Mouse (Mus musculus): ENCODE results near the gene Siah3. TPM values are rescaled to one million over a fixed set of nuclear protein-coding genes. Genes with fewer than 3 reads are reported as not detected.
A peak's percentile ranks its signal among the peaks of the same experiment; 100 is the strongest.

The Siah3 gene
- total and polyA plus RNA-seq, 2 experiments: not detected

GRCm38 (mm10) chr14:75459991-75460390 lies 4.2 kb downstream of the Siah3 start:
- H3K36me3 ChIP-seq (ENCODE audit: control insufficient read depth, insufficient read depth, low read length): no peaks in the 10 kb centered on the region
- 70% methylated on average over 3 of the region's 3 CpGs for WGBS
- no peak overlapping the region for H3K27ac ChIP-seq (replicated peaks; ENCODE audit: insufficient read depth, low read depth, low read length)
- H3K27me3 ChIP-seq (ENCODE audit: control insufficient read depth, insufficient read depth, low read length): 0 out of 2 replicates have a peak, but pooled peaks cover 6% of the 10 kb centered on the region
- no peak overlapping the region for H3K4me3 ChIP-seq (ENCODE audit: insufficient read depth, low read depth, low read length)
- TF ChIP-seq POLR2A (IDR thresholded peaks at IDR 0.05; ENCODE audit: extremely low read depth, insufficient read depth, low read length) (no peak), CTCF (IDR thresholded peaks at IDR 0.05; ENCODE audit: low read depth, low read length) (no peak)
- no peak for DNase-seq (ENCODE audit: extremely low read depth, low read depth, low spot score)
- no peak overlapping the region for H3K9ac ChIP-seq (ENCODE audit: low read depth, low read length)
- H3K79me2 ChIP-seq (ENCODE audit: control insufficient read depth, insufficient read depth, low read length): no peaks in the 10 kb centered on the region
- H3K4me1 ChIP-seq (ENCODE audit: control insufficient read depth, insufficient read depth, low read length): peaks cover 5% of the 10 kb centered on the region

DNA sequence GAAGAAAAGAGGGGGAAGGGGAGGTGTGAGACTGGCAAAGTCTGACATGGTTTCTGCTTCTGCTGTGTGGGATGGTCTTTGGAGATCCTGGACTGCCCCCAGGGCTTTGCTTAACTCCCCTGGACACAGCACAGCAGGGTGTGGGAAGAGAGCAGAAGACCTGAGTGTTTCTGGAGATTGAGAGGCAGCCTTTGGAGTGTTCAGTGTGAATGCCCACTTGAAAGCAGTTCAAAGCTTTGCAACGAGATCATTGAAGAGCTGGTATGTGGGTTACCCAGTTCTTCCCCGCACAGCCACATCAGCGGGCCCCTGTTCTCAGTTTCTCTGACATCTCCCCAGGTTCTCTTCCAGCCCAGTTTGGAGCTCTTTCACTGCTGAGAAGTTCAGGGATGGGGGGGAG lies 4.7 kb downstream of the Siah3 start:
- no peak for DNase-seq (ENCODE audit: extremely low read depth, low read depth, low spot score)
- Histone ChIP-seq H3K9ac (ENCODE audit: low read depth, low read length) (no peak overlapping the region), H3K27me3 (ENCODE audit: control insufficient read depth, insufficient read depth, low read length) (0 out of 2 replicates have a peak, but pooled peaks cover 6% of the 10 kb centered on the region), H3K4me3 (ENCODE audit: insufficient read depth, low read depth, low read length) (no peak overlapping the region), H3K27ac (replicated peaks; ENCODE audit: insufficient read depth, low read depth, low read length) (no peak overlapping the region), H3K4me1 (ENCODE audit: control insufficient read depth, insufficient read depth, low read length) (peaks cover 5% of the 10 kb centered on the region), H3K79me2 (ENCODE audit: control insufficient read depth, insufficient read depth, low read length) (no peaks in the 10 kb centered on the region), H3K36me3 (ENCODE audit: control insufficient read depth, insufficient read depth, low read length) (no peaks in the 10 kb centered on the region)
- no peak for TF ChIP-seq POLR2A (IDR thresholded peaks at IDR 0.05; ENCODE audit: extremely low read depth, insufficient read depth, low read length)
- no peak for TF ChIP-seq CTCF (IDR thresholded peaks at IDR 0.05; ENCODE audit: low read depth, low read length)
- 76% methylated on average over 3 of the region's 3 CpGs for WGBS

GRCm38 (mm10) chr14:75461770-75462169 lies 6.0 kb downstream of the Siah3 start:
- 0 out of 2 replicates have a peak, but pooled peaks cover 6% of the 10 kb centered on the region for H3K27me3 ChIP-seq (ENCODE audit: control insufficient read depth, insufficient read depth, low read length)
- 50% methylated on average over 4 of the region's 4 CpGs for WGBS
- H3K36me3 ChIP-seq (ENCODE audit: control insufficient read depth, insufficient read depth, low read length): no peaks in the 10 kb centered on the region
- TF ChIP-seq POLR2A (IDR thresholded peaks at IDR 0.05; ENCODE audit: extremely low read depth, insufficient read depth, low read length) (no peak), CTCF (IDR thresholded peaks at IDR 0.05; ENCODE audit: low read depth, low read length) (no peak)
- no peak overlapping the region for H3K27ac ChIP-seq (replicated peaks; ENCODE audit: insufficient read depth, low read depth, low read length)
- no peak overlapping the region for H3K9ac ChIP-seq (ENCODE audit: low read depth, low read length)
- no peaks in the 10 kb centered on the region for H3K79me2 ChIP-seq (ENCODE audit: control insufficient read depth, insufficient read depth, low read length)
- H3K4me1 ChIP-seq (ENCODE audit: control insufficient read depth, insufficient read depth, low read length): peaks cover 5% of the 10 kb centered on the region
- no peak overlapping the region for H3K4me3 ChIP-seq (ENCODE audit: insufficient read depth, low read depth, low read length)
- DNase-seq (ENCODE audit: extremely low read depth, low read depth, low spot score): peak; percentile 19

- Histone ChIP-seq H3K36me3 (ENCODE audit: control insufficient read depth, insufficient read depth, low read length) (no peaks in the 10 kb centered on the region), H3K4me1 (ENCODE audit: control insufficient read depth, insufficient read depth, low read length) (peaks cover 2% of the 10 kb centered on the region; the same call in 1 of the 2 replicates), H3K27me3 (ENCODE audit: control insufficient read depth, insufficient read depth, low read length) (no peaks in the 10 kb centered on the region), H3K4me3 (ENCODE audit: insufficient read depth, low read depth, low read length) (no peak overlapping the region), H3K27ac (replicated peaks; ENCODE audit: insufficient read depth, low read depth, low read length) (no peak overlapping the region), H3K9ac (ENCODE audit: low read depth, low read length) (no peak overlapping the region), H3K79me2 (ENCODE audit: control insufficient read depth, insufficient read depth, low read length) (no peaks in the 10 kb centered on the region)
- WGBS: 85% methylated on average over 4 of the region's 4 CpGs
- DNase-seq (ENCODE audit: extremely low read depth, low read depth, low spot score): no peak
- TF ChIP-seq POLR2A (IDR thresholded peaks at IDR 0.05; ENCODE audit: extremely low read depth, insufficient read depth, low read length): no peak
- TF ChIP-seq CTCF (IDR thresholded peaks at IDR 0.05; ENCODE audit: low read depth, low read length): no peak
Measured at GRCm38 (mm10) chr14:75463171-75463570, 7.4 kb downstream of the Siah3 start.

DNA sequence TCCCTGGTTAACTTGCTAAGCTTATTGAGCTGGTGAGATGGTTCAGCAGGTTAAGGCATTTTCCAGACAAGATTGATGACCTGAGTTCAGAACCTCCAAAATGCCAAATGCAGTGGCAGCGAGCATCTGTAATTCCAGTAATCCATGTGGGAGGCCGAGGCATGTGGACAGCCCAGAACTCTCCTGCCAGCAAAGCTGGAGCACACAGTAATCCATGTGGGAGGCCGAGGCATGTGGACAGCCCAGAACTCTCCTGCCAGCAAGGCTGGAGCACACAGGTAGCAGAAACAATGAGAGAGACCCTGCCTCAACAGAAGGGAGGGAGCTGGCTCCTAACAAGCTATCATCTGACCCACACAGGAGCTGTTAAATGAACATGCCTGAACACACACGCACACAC lies 13.2 kb downstream of the Siah3 start:
- no peaks in the 10 kb centered on the region for H3K36me3 ChIP-seq (ENCODE audit: control insufficient read depth, insufficient read depth, low read length)
- no peak overlapping the region for H3K27ac ChIP-seq (replicated peaks; ENCODE audit: insufficient read depth, low read depth, low read length)
- TF ChIP-seq POLR2A (IDR thresholded peaks at IDR 0.05; ENCODE audit: extremely low read depth, insufficient read depth, low read length) (no peak), CTCF (IDR thresholded peaks at IDR 0.05; ENCODE audit: low read depth, low read length) (no peak)
- no peaks in the 10 kb centered on the region for H3K4me1 ChIP-seq (ENCODE audit: control insufficient read depth, insufficient read depth, low read length)
- no peak overlapping the region for H3K4me3 ChIP-seq (ENCODE audit: insufficient read depth, low read depth, low read length)
- no peaks in the 10 kb centered on the region for H3K27me3 ChIP-seq (ENCODE audit: control insufficient read depth, insufficient read depth, low read length)
- no peak overlapping the region for H3K9ac ChIP-seq (ENCODE audit: low read depth, low read length)
- WGBS: 84% methylated on average over 4 of the region's 4 CpGs
- DNase-seq (ENCODE audit: extremely low read depth, low read depth, low spot score): no peak
- no peaks in the 10 kb centered on the region for H3K79me2 ChIP-seq (ENCODE audit: control insufficient read depth, insufficient read depth, low read length)

GRCm38 (mm10) chr14:75473061-75473930 lies 17.5 kb downstream of the Siah3 start:
- TF ChIP-seq CTCF (IDR thresholded peaks at IDR 0.05; ENCODE audit: low read depth, low read length) (no peak), POLR2A (IDR thresholded peaks at IDR 0.05; ENCODE audit: extremely low read depth, insufficient read depth, low read length) (no peak)
- 68% methylated on average over 9 of the region's 9 CpGs for WGBS
- H3K4me3 ChIP-seq (ENCODE audit: insufficient read depth, low read depth, low read length): no peak overlapping the region
- no peak overlapping the region for H3K9ac ChIP-seq (ENCODE audit: low read depth, low read length)
- no peaks in the 10 kb centered on the region for H3K27me3 ChIP-seq (ENCODE audit: control insufficient read depth, insufficient read depth, low read length)
- H3K27ac ChIP-seq (replicated peaks; ENCODE audit: insufficient read depth, low read depth, low read length): no peak overlapping the region
- no peaks in the 10 kb centered on the region for H3K36me3 ChIP-seq (ENCODE audit: control insufficient read depth, insufficient read depth, low read length)
- peak; percentile 47 for DNase-seq (ENCODE audit: extremely low read depth, low read depth, low spot score)
- no peaks in the 10 kb centered on the region for H3K79me2 ChIP-seq (ENCODE audit: control insufficient read depth, insufficient read depth, low read length)
- H3K4me1 ChIP-seq (ENCODE audit: control insufficient read depth, insufficient read depth, low read length): no peaks in the 10 kb centered on the region
